Mouse (Mus musculus) testis, adult 2 months (tissue): Measurements from ENCODE around the gene Dlx1.

Source experiments
- CTCF ChIP-seq: fragments of 200-500 bp; IDR thresholded peaks from 2 replicates; pipeline ENCODE4 v1.5.1; 2012; ENCODE audit warnings: low read depth, mild to moderate bottlenecking, inconsistent platforms, low read length, moderate library complexity; ENCODE audit not compliant: control insufficient read depth, insufficient read depth, insufficient replicate concordance
- POLR2A ChIP-seq: fragments of 200-500 bp; IDR thresholded peaks from 2 replicates; pipeline ENCODE4 v1.6.1; 2012; ENCODE audit warnings: low read depth, mild to moderate bottlenecking, inconsistent platforms, low read length, moderate library complexity; ENCODE audit not compliant: control insufficient read depth

DNA sequence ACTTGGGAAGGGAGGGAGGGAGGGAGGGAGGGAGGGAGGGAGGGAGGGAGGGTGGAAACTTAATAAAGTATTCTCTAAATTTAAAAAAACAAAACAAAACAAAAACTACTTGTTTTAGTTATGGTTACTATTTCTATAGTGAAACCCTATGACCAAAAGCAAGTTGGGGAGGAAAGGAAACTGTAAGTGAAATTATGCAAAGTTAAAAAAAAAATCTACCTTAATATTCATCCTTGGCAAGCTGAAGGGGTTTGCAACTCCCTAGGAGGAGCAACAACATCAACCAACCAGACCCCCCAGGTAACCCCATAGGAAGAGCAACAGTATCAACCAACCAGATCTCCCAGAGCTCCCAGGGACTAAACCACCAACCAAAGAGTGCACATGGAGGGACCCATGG is 36.6 kb upstream of the Dlx1 start:
- TF ChIP-seq CTCF (no peak), POLR2A (no peak)
